Mouse (Mus musculus) lung, adult 2 months (tissue): ENCODE results near the gene Car14.

Experiments used
- CTCF ChIP-seq: fragments of 200-500 bp; IDR thresholded peaks from 2 replicates; pipeline ENCODE4 v1.5.1; 2011; ENCODE audit warnings: mild to moderate bottlenecking, low read length, control low read depth; ENCODE audit not compliant: insufficient read depth
- POLR2A ChIP-seq: fragments of 200-500 bp; IDR thresholded peaks from 2 replicates; pipeline ENCODE4 v1.6.1; 2011; ENCODE audit warnings: low read depth, mild to moderate bottlenecking, control low read depth, low read length, borderline replicate concordance; ENCODE audit errors: extremely low read depth

DNA sequence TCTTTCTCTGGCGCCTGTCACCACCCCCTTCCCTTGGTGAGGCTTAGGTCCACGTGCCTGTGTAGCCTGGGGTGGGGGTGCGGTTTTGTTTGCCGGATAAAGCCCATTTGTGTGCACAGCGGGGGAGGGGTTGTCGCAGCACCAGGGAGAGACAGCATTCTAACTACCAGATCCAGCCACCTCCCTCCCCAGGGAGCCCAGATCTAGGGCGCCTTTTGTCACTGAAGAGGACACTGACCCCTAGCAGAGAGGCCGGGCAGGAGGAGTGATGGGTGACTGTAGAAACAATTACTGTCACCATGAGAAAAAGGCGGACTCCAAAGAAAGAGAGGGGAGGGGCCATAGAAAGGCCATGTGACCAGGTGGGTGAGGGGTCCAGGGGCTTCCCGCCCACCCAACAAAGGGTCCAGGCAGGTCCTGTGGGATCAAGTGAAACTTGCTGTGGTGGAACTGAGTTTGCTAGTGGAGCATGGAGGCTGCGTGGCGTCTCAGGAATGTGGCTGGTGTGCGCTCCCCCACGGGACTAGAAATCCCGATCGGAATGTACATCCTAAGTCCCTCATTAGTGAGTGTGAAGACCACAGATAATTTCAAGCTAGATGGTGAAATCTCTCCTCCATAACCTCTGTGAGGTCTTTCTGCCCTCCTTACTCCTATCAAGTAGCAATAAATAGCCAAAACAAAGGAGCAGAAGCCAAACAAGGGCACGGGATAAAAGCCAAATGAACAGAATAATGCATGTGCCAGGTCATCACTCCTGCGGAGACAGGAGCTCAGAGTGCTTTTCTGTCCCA is 852 bp upstream of the Car14 start:
- TF ChIP-seq CTCF (no peak), POLR2A (peak; percentile 49; the same call in 1 of the 2 replicates)
